Mouse (Mus musculus) ES-E14 (cell line): Measurements from ENCODE around the gene Zdhhc13.

Experiments used
- CHD2 ChIP-seq: IDR thresholded peaks from 2 replicates; pipeline ENCODE4 v1.6.1; 2014; ENCODE audit warnings: mild to moderate bottlenecking, low read depth, low read length, inconsistent platforms
- HCFC1 ChIP-seq: IDR thresholded peaks from 2 replicates; pipeline ENCODE4 v1.6.1; 2012; ENCODE audit warnings: low read length, inconsistent platforms, borderline replicate concordance; ENCODE audit not compliant: insufficient read depth
- MAFK ChIP-seq: IDR thresholded peaks from 2 replicates; pipeline ENCODE4 v1.6.1; 2014; ENCODE audit warnings: mild to moderate bottlenecking, low read depth, low read length, inconsistent platforms; ENCODE audit not compliant: insufficient read depth
- ZC3H11A ChIP-seq: IDR thresholded peaks from 2 replicates; pipeline ENCODE4 v1.6.1; 2012; ENCODE audit warnings: low read depth, mild to moderate bottlenecking, inconsistent platforms, low read length, borderline replicate concordance
- ZNF384 ChIP-seq: IDR thresholded peaks from 2 replicates; pipeline ENCODE4 v1.6.1; 2012; ENCODE audit warnings: low read depth, low read length, inconsistent platforms

- TF ChIP-seq HCFC1 (no peak), ZC3H11A (no peak), MAFK (no peak), ZNF384 (no peak), CHD2 (no peak)
Measured at GRCm38 (mm10) chr7:48838434-48838833, 49.6 kb downstream of the Zdhhc13 start.
